Mouse (Mus musculus) gastrocnemius, adult 2 months (tissue): ENCODE data around the gene Bhlha15. TPM values are rescaled to one million over a fixed set of nuclear protein-coding genes. Genes with fewer than 3 reads are reported as not detected.

Source experiments
- DNase-seq: peaks from one replicate; pipeline ENCODE4 v3.0.0; 2022
- H3K27ac ChIP-seq: fragments of 200-600 bp; 2 replicates; pipeline ENCODE4 v1.8.1; 2022; ENCODE audit warnings: mild to moderate bottlenecking
- H3K4me3 ChIP-seq: fragments of 200-600 bp; 2 replicates; pipeline ENCODE4 v1.8.1; 2022; ENCODE audit warnings: mild to moderate bottlenecking, moderate library complexity
- CTCF ChIP-seq: fragments of 200-600 bp; IDR thresholded peaks from 2 replicates; pipeline ENCODE4 v1.8.1; 2022; ENCODE audit warnings: antibody characterized with exemption, mild to moderate bottlenecking, moderate library complexity
- intact Hi-C: fragments of 180-260 bp; cut with DNase I; formaldehyde crosslinking; loops from one replicate; pipeline ENCODE4 v1.15.1; 2025
- total RNA-seq, 2 experiments: library from RNA; stranded (reverse); gene quantifications; 2 replicates each; pipeline ENCODE4 v1.2.3; 2021

Bhlha15 gene
- total RNA-seq, 2 experiments from 2014 or later, result not detected

GRCm38 (mm10) chr5:144173648-144174047, 16.4 kb upstream of the Bhlha15 start:
- TF ChIP-seq CTCF, result no peak
- DNase-seq, result no peak
- no peak overlapping the region for H3K4me3 ChIP-seq
- intact Hi-C loops, result no loop called here
- H3K27ac ChIP-seq, result no peak overlapping the region

GRCm38 (mm10) chr5:144178216-144178615, 11.9 kb upstream of the Bhlha15 start:
- Histone ChIP-seq H3K27ac (no peak overlapping the region), H3K4me3 (no peak overlapping the region)
- intact Hi-C loops, result no loop called here
- no peak for DNase-seq
- TF ChIP-seq CTCF, result no peak

- H3K4me3 ChIP-seq, result no peak overlapping the region
- no peak for DNase-seq
- no peak overlapping the region for H3K27ac ChIP-seq
- TF ChIP-seq CTCF, result no peak
- intact Hi-C loops, result no loop called here
Measured at GRCm38 (mm10) chr5:144181249-144181648, 8.8 kb upstream of the Bhlha15 start.

- H3K27ac ChIP-seq, result no peak overlapping the region
- intact Hi-C loops, result no loop called here
Measured at GRCm38 (mm10) chr5:144182542-144183247, 7.4 kb upstream of the Bhlha15 start.

GRCm38 (mm10) chr5:144183248-144183559, 6.9 kb upstream of the Bhlha15 start:
- intact Hi-C loops, result no loop called here
- no peak for TF ChIP-seq CTCF
- Histone ChIP-seq H3K4me3 (no peak overlapping the region), H3K27ac (no peak overlapping the region)
- no peak for DNase-seq

More at GRCm38 (mm10) chr5:144182542-144183247, 7.4 kb upstream of the Bhlha15 start:
- TF ChIP-seq CTCF, result no peak
- no peak overlapping the region for H3K4me3 ChIP-seq
- peak; percentile 4 for DNase-seq

GRCm38 (mm10) chr5:144183647-144184335, 6.3 kb upstream of the Bhlha15 start:
- no peak for TF ChIP-seq CTCF
- intact Hi-C loops, result no loop called here
- no peak overlapping the region for H3K4me3 ChIP-seq
- H3K27ac ChIP-seq, result peak overlapping the region; percentile 25; the same call in 1 of the 2 replicates
- DNase-seq, result peak; percentile 87

GRCm38 (mm10) chr5:144184350-144185045, 5.6 kb upstream of the Bhlha15 start:
- TF ChIP-seq CTCF, result no peak
- peak overlapping the region; percentile 16; the same call in 1 of the 2 replicates for H3K27ac ChIP-seq
- intact Hi-C loops, result no loop called here
- no peak for DNase-seq
- no peak overlapping the region for H3K4me3 ChIP-seq

- no peak for TF ChIP-seq CTCF
- intact Hi-C loops, result no loop called here
- Histone ChIP-seq H3K4me3 (no peak overlapping the region), H3K27ac (no peak overlapping the region)
- DNase-seq, result no peak
Measured at GRCm38 (mm10) chr5:144188422-144188821, 1.7 kb upstream of the Bhlha15 start.

- intact Hi-C loops, result no loop called here
- no peak overlapping the region for H3K27ac ChIP-seq
- TF ChIP-seq CTCF, result no peak
- H3K4me3 ChIP-seq, result no peak overlapping the region
- no peak for DNase-seq
Measured at GRCm38 (mm10) chr5:144189327-144189726, 759 bp upstream of the Bhlha15 start.

- TF ChIP-seq CTCF, result no peak
- intact Hi-C loops, result no loop called here
- Histone ChIP-seq H3K27ac (no peak overlapping the region), H3K4me3 (no peak overlapping the region)
- no peak for DNase-seq
Measured at GRCm38 (mm10) chr5:144191026-144191425, 940 bp downstream of the Bhlha15 start.

GRCm38 (mm10) chr5:144192673-144193072, 2.6 kb downstream of the Bhlha15 start:
- intact Hi-C loops, result no loop called here

GRCm38 (mm10) chr5:144194416-144194815, 4.3 kb downstream of the Bhlha15 start:
- Histone ChIP-seq H3K4me3 (no peak overlapping the region), H3K27ac (no peak overlapping the region)
- TF ChIP-seq CTCF, result no peak
- intact Hi-C loops, result no loop called here
- no peak for DNase-seq

More at GRCm38 (mm10) chr5:144192673-144193072, 2.6 kb downstream of the Bhlha15 start:
- H3K27ac ChIP-seq, result no peak overlapping the region
- TF ChIP-seq CTCF, result no peak
- no peak for DNase-seq
- no peak overlapping the region for H3K4me3 ChIP-seq

- no peak overlapping the region for H3K4me3 ChIP-seq
- no peak overlapping the region for H3K27ac ChIP-seq
- intact Hi-C loops, result no loop called here
- DNase-seq, result no peak
- no peak for TF ChIP-seq CTCF
Measured at GRCm38 (mm10) chr5:144195567-144195966, 5.5 kb downstream of the Bhlha15 start.
